Mouse (Mus musculus): ENCODE results near the gene Samd14.

- TF ChIP-seq EP300 (IDR thresholded peaks at IDR 0.05): no peak
- no peak for TF ChIP-seq CTCF (IDR thresholded peaks at IDR 0.05)
Observed at GRCm38 (mm10) chr11:95036521-95036920, 26.8 kb downstream of the Samd14 start.

Measured in lung, postnatal 0 days (tissue).